Mouse (Mus musculus) spleen, postnatal 4 days (tissue): ENCODE results near the gene Nle1.

Source experiments
- DNase-seq, 2 experiments: peaks; one replicate each; pipeline ENCODE4 v3.0.0; 2022; ENCODE audit warnings: low spot score in 2 of 2

Nle1 gene

GRCm38 (mm10) chr11:82869506-82870172 is 38.6 kb downstream of the Nle1 start:
- DNase-seq, result no peak

DNA sequence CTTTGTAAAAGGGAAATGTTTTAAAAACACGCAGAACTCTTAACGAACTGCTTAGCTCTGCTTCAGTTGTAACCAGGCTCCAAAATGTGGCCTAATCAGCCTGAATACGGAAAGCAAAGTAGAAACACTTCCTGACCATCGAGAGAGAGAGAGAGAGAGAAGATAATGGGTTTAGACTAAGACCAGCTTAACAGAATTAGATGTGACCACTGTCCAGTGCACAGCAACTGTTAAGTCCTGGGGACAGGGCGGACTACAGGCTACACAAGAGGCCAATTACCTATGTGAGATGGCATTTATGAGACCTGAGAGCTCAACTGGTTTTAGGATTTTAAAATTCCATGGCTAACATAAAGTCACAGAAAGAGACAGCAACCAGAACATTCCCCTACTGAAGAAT is 40.3 kb downstream of the Nle1 start:
- DNase-seq, result no peak

DNA sequence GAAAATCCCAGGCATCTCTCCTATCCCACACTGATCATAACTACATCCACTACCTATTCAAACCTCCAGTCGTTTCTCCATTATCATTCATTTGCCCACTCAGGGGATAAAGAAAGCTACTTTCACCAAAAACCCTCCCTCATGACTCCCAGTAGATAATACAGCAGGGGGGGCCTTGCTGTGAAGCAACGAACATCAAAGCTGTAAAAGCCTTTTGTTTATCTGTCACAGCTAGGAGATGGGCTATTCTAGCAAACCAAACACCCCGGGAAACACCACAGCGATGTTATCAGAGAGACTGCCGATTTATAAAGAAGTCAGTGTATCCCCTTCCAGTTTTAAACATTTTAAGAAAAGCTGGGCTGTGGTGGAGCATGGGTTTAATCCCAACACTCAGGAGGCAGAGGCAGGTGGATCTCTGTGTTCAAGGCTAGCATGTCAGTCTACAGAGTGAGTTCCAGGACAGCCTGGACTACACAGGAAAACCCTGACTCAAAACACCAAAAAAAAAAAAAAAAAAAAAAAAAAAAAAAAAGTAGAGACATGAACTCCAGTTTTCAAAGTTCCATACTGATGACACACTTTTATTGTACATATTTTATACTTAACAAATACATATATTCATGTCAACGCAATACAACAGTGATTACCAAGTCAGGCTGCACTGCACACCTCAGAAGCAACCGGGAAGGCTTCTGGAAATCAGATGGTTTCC is 41.2 kb downstream of the Nle1 start:
- DNase-seq, result no peak

GRCm38 (mm10) chr11:82865957-82866356 is 42.3 kb downstream of the Nle1 start:
- no peak for DNase-seq

GRCm38 (mm10) chr11:82863488-82863931 is 44.7 kb downstream of the Nle1 start:
- no peak for DNase-seq

DNA sequence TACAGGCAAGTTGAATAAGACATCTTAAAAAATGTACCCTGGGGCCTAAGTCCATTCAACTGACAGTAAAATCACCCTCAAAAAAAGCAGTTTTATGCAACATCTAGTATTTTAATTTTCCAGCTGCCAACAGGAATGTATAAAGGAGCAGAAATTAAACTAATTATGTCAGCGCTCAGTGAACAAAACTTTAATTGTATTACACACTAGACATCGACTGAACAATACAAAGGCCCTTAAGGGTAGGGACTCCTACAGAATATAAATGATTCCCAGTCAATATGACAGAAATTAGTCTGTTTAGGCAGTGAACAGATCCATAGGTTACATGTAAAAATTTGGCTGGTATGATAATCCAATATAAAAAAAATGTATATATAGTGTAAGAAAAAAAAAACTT is 45.2 kb downstream of the Nle1 start:
- DNase-seq, result no peak

DNA sequence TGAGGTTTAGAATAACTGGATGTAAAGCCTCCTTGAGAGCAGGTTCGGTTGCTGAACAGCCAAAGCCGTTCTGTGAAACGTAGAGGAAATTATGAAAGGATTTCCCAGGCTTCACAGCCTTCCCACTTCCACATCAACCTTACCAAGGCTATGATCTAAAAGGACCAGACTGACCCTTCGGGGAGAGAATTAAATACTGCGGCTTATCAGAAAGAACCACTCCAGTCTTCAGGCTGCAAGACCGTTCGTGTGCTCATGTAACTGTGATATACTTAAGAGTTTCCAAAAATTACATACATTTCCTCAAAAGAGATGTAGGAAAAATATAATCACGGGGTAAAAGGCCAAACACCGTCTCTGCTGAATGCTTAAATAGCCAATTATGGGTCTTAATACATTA is 45.6 kb downstream of the Nle1 start:
- DNase-seq, result no peak

GRCm38 (mm10) chr11:82861558-82861957 is 46.7 kb downstream of the Nle1 start:
- no peak for DNase-seq

DNA sequence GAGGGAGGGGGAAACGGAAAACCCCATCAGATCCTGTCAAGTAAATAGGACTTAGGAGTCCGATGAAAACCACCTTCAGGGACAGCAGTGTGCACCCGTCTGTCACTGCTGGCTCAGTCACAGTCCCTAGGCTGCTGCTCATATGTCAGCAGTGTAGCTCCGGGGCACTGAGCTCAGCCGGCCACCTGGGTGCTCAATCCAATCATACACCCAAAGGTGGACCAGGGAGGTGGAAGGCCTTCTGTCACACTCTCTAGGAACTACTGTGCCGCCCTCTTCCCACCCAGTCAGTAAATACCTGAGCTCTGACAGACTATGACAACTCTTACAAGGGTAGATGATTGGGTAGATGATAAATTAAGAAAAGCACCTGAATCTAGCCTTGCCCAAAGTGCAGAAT is 47.5 kb downstream of the Nle1 start:
- no peak for DNase-seq

DNA sequence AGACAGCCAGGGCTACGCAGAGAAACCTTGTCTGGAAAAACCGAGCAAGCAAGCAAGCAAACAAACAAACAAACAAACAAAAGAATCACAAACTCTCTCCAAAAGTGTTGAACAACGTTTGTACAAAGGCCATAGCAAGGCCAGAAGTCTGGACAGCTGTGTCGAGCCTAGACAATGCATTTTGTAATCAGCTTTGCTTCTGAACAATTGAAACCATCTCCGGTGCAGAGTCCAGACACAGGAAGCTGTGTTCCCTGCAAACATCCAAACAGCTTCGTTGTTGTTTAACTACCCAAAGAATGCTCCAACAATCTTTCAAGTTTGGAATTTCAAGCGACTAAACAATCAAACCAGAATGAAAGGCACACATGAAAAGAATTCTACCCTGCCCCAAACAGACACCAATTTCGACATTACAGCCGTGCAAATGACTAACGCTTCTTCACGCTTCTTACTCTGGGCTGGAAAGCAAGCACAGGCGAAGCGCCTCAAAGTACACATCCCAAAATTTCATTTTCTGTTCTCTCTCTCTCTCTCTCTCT is 50.8 kb downstream of the Nle1 start:
- DNase-seq, result no peak

GRCm38 (mm10) chr11:82856032-82856431 is 52.2 kb downstream of the Nle1 start:
- no peak for DNase-seq

DNA sequence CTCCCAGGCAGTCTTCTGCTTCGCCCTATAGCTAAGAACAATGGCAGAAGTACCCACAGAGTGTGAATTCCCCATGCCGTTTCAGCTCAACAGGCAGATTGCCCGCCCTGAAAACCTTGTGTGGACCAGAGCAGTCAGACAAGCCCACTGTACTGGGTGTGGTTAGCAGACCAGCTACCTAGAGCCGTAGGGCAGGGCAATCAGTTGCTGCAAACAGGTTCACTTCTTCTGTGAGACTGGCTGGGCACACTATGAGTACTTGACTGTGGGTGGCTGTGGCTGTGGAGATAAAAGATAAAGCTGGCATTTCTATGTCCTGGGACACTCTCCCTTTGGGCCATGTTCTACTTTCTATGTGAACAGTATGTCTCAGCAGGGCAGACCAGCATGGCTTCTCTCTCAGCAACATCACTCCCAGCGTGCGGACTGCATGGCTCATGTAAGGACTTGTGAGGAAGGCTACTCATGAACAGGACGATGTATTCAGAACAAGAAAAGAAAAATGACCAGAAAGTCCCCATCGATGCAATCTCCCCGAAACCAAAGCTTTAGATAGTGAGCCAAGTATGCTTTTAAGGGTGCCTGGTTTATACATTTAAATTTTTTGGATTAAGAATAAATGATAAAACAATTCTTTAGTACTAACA is 52.8 kb downstream of the Nle1 start:
- DNase-seq, result peak; percentile 55 to 71

- no peak for DNase-seq
Observed at GRCm38 (mm10) chr11:82854111-82854510, 54.1 kb downstream of the Nle1 start.

DNA sequence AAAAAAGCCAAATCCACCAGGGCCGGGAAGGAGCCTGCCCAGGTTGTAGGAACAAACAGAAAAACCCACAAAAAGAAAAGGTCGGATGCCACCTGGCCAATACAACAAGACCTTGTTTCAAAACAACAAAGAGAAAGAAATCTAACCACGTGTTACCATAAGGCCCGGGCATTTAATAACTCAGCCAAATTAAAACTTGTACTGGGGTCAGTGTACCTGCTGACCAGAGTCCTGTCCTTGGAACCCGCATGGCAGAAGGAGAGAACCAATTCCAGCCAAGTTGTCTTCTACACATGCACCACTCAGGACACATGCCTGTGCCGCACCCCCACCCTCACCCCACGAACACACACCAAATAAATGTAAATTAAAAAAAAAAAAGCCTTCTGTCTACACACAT is 55.3 kb downstream of the Nle1 start:
- no peak for DNase-seq

DNA sequence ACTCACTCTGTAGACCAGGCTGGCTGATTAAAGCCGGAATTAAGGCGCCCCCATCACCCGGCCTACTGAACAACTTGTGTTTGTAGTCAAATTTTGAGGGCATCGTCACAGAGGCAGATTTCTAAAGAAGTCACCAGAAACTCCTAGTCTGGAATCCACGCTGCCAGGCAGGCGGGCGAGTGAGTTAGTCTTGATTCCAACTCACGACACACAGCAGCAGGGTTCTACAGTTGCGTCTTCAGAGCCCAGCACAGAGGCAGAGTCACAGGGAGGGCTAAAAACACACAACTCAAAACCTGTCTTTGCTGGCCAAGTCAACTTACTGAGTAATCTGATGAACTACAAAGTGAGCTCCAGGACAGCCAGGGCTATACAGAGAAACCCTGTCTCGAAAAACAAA is 55.7 kb downstream of the Nle1 start:
- no peak for DNase-seq

GRCm38 (mm10) chr11:82852115-82852514 is 56.1 kb downstream of the Nle1 start:
- DNase-seq, result no peak
